Mouse (Mus musculus) stomach, embryonic 16.5 days (tissue): ENCODE measurements at regions not wholly inside any gene's neighbourhood (a gene's known extent, or its start where the extent isn't known, plus 50 kb on each side); places are given as distances from the start of the nearest gene placed in this dataset.

ENCODE experiments used
- ATAC-seq: fragments of 200-750 bp; cut with Nextera tagmentation; 2 replicates; pipeline ENCODE4 v1.8.0; 2017; ENCODE audit warnings: moderate number of reproducible peaks, moderate TSS enrichment; ENCODE audit not compliant: insufficient read depth, low FRiP score
- H3K27ac ChIP-seq: fragments of 300-500 bp; sonication (generic); 2 replicates; pipeline ENCODE4 v1.5.1; 2014; ENCODE audit warnings: low read length
- H3K27me3 ChIP-seq: fragments of 300-500 bp; sonication (generic); 2 replicates; pipeline ENCODE4 v1.6.1; 2014; ENCODE audit warnings: low read length, control low read depth, mixed read lengths; ENCODE audit not compliant: control insufficient read depth, insufficient read depth
- H3K36me3 ChIP-seq: fragments of 300-500 bp; sonication (generic); 2 replicates; pipeline ENCODE4 v1.6.1; 2014; ENCODE audit warnings: low read length; ENCODE audit not compliant: control insufficient read depth, insufficient read depth
- H3K4me1 ChIP-seq: fragments of 300-500 bp; sonication (generic); 2 replicates; pipeline ENCODE4 v1.6.1; 2014; ENCODE audit warnings: low read length, control low read depth, mixed read lengths; ENCODE audit not compliant: control insufficient read depth, insufficient read depth
- H3K4me2 ChIP-seq: fragments of 300-500 bp; sonication (generic); 2 replicates; pipeline ENCODE4 v1.6.1; 2014; ENCODE audit warnings: low read depth, low read length, mixed read lengths
- H3K4me3 ChIP-seq: fragments of 300-500 bp; sonication (generic); replicated peaks from 2 replicates; pipeline ENCODE4 v1.5.1; 2014; ENCODE audit warnings: mild to moderate bottlenecking, low read length
- H3K9ac ChIP-seq: fragments of 300-500 bp; sonication (generic); 2 replicates; pipeline ENCODE4 v1.6.1; 2014; ENCODE audit warnings: low read length
- H3K9me3 ChIP-seq: fragments of 300-500 bp; sonication (generic); replicated peaks from 2 replicates; pipeline ENCODE4 v1.6.1; 2016; ENCODE audit warnings: low read length, control low read depth; ENCODE audit not compliant: control insufficient read depth
- WGBS: fragments of 180-500 bp; shearing (Covaris S2); extraction: QIAGEN DNeasy Blood & Tissue Kit; methylation state at CpG from one replicate; pipeline ENCODE4 v1.1.7; 2014; 5-methylcytosine and 5-hydroxymethylcytosine counted together

GRCm38 (mm10) chr7:135792918-135793317 is 76.8 kb upstream of the Mki67 start:
- Histone ChIP-seq H3K27ac (no peak overlapping the region), H3K4me3 (no peak overlapping the region), H3K27me3 (no peaks in the 10 kb centered on the region), H3K9ac (no peak overlapping the region), H3K9me3 (no peaks in the 10 kb centered on the region), H3K36me3 (no peaks in the 10 kb centered on the region), H3K4me1 (no peaks in the 10 kb centered on the region), H3K4me2 (no peak overlapping the region)
- ATAC-seq = no peak; the same call in 1 of the 2 replicates
- 35% methylated on average over 8 of the region's 8 CpGs for WGBS

GRCm38 (mm10) chr7:135794238-135794637 is 78.1 kb upstream of the Mki67 start:
- Histone ChIP-seq H3K4me2 (no peak overlapping the region), H3K9me3 (no peaks in the 10 kb centered on the region), H3K27ac (no peak overlapping the region), H3K4me3 (no peak overlapping the region), H3K36me3 (no peaks in the 10 kb centered on the region), H3K4me1 (no peaks in the 10 kb centered on the region), H3K9ac (no peak overlapping the region), H3K27me3 (no peaks in the 10 kb centered on the region)
- ATAC-seq = no peak
- WGBS = 52% methylated on average over 7 of the region's 7 CpGs

- ATAC-seq = no peak
- H3K36me3 ChIP-seq = no peaks in the 10 kb centered on the region
- no peak overlapping the region for H3K4me2 ChIP-seq
- H3K4me3 ChIP-seq = no peak overlapping the region
- no peaks in the 10 kb centered on the region for H3K4me1 ChIP-seq
- WGBS = 59% methylated on average over 2 of the region's 2 CpGs
- no peak overlapping the region for H3K9ac ChIP-seq
- no peaks in the 10 kb centered on the region for H3K9me3 ChIP-seq
- H3K27me3 ChIP-seq = no peaks in the 10 kb centered on the region
- no peak overlapping the region for H3K27ac ChIP-seq
Observed at GRCm38 (mm10) chr7:135794679-135795078, 78.5 kb upstream of the Mki67 start.

- WGBS = 40% methylated on average over 2 of the region's 2 CpGs
- Histone ChIP-seq H3K4me1 (no peaks in the 10 kb centered on the region), H3K27me3 (no peaks in the 10 kb centered on the region), H3K36me3 (no peaks in the 10 kb centered on the region), H3K9ac (no peak overlapping the region), H3K4me2 (no peak overlapping the region), H3K4me3 (no peak overlapping the region), H3K27ac (no peak overlapping the region), H3K9me3 (no peaks in the 10 kb centered on the region)
- ATAC-seq = no peak
Observed at GRCm38 (mm10) chr7:135798441-135798840, 82.3 kb upstream of the Mki67 start.

- Histone ChIP-seq H3K4me1 (no peaks in the 10 kb centered on the region), H3K9me3 (no peaks in the 10 kb centered on the region), H3K27me3 (no peaks in the 10 kb centered on the region), H3K36me3 (no peaks in the 10 kb centered on the region), H3K4me2 (no peak overlapping the region), H3K4me3 (no peak overlapping the region), H3K9ac (no peak overlapping the region), H3K27ac (no peak overlapping the region)
- 87% methylated on average over 15 of the region's 15 CpGs for WGBS
- no peak for ATAC-seq
Observed at GRCm38 (mm10) chr7:135802598-135803121, 86.5 kb upstream of the Mki67 start.

- no peaks in the 10 kb centered on the region for H3K4me1 ChIP-seq
- no peaks in the 10 kb centered on the region for H3K27me3 ChIP-seq
- ATAC-seq = no peak
- 43% methylated on average over 7 of the region's 7 CpGs for WGBS
- H3K4me3 ChIP-seq = no peak overlapping the region
- no peak overlapping the region for H3K9ac ChIP-seq
- no peaks in the 10 kb centered on the region for H3K36me3 ChIP-seq
- H3K4me2 ChIP-seq = no peak overlapping the region
- H3K9me3 ChIP-seq = no peaks in the 10 kb centered on the region
- no peak overlapping the region for H3K27ac ChIP-seq
Observed at GRCm38 (mm10) chr7:135804730-135805129, 88.6 kb upstream of the Mki67 start.

GRCm38 (mm10) chr7:135806139-135806538 is 90.0 kb upstream of the Mki67 start:
- no peaks in the 10 kb centered on the region for H3K36me3 ChIP-seq
- WGBS = 72% methylated on average over 8 of the region's 8 CpGs
- no peak overlapping the region for H3K27ac ChIP-seq
- H3K4me2 ChIP-seq = no peak overlapping the region
- no peak overlapping the region for H3K4me3 ChIP-seq
- H3K4me1 ChIP-seq = no peaks in the 10 kb centered on the region
- H3K9me3 ChIP-seq = no peaks in the 10 kb centered on the region
- no peak for ATAC-seq
- no peaks in the 10 kb centered on the region for H3K27me3 ChIP-seq
- H3K9ac ChIP-seq = no peak overlapping the region

- H3K36me3 ChIP-seq = no peaks in the 10 kb centered on the region
- 0 out of 2 replicates have a peak, but pooled peaks cover 3% of the 10 kb centered on the region for H3K4me1 ChIP-seq
- no peak overlapping the region for H3K4me2 ChIP-seq
- no peak overlapping the region for H3K27ac ChIP-seq
- WGBS = 85% methylated on average over 7 of the region's 7 CpGs
- H3K9ac ChIP-seq = no peak overlapping the region
- no peaks in the 10 kb centered on the region for H3K9me3 ChIP-seq
- no peak overlapping the region for H3K4me3 ChIP-seq
- no peaks in the 10 kb centered on the region for H3K27me3 ChIP-seq
- no peak for ATAC-seq
Observed at GRCm38 (mm10) chr7:135806673-135807072, 90.5 kb upstream of the Mki67 start.

GRCm38 (mm10) chr7:135809167-135809566 is 93.0 kb upstream of the Mki67 start:
- Histone ChIP-seq H3K27ac (no peak overlapping the region), H3K9ac (no peak overlapping the region), H3K4me2 (no peak overlapping the region), H3K4me1 (0 out of 2 replicates have a peak, but pooled peaks cover 3% of the 10 kb centered on the region), H3K36me3 (no peaks in the 10 kb centered on the region), H3K4me3 (no peak overlapping the region), H3K27me3 (no peaks in the 10 kb centered on the region), H3K9me3 (no peaks in the 10 kb centered on the region)
- no peak for ATAC-seq
- 71% methylated on average over 10 of the region's 10 CpGs for WGBS
